Mouse (Mus musculus) myocyte (in vitro differentiated cells): ENCODE measurements at regions not wholly inside any gene's neighbourhood (a gene's known extent, or its start where the extent isn't known, plus 50 kb on each side); places are given as distances from the start of the nearest gene placed in this dataset.

Source experiments
- H3K27me3 ChIP-seq: one replicate; pipeline ENCODE4 v1.6.1; 2011; ENCODE audit not compliant: control insufficient read depth, insufficient read depth, insufficient read length
- H3K36me3 ChIP-seq: one replicate; pipeline ENCODE4 v1.6.1; 2011; ENCODE audit not compliant: control insufficient read depth, insufficient read depth
- H3K4me2 ChIP-seq: one replicate; pipeline ENCODE4 v1.6.1; 2011; ENCODE audit warnings: low read depth, control low read depth
- H3K4me3 ChIP-seq: one replicate; pipeline ENCODE4 v1.5.1; 2011; ENCODE audit warnings: mild to moderate bottlenecking, control low read depth, moderate library complexity
- H3K79me2 ChIP-seq: one replicate; pipeline ENCODE4 v1.6.1; 2011; ENCODE audit not compliant: control insufficient read depth, insufficient read depth
- H3ac ChIP-seq: one replicate; pipeline ENCODE4 v1.6.1; 2011; ENCODE audit not compliant: control insufficient read depth, insufficient read length
- CEBPB ChIP-seq: IDR thresholded peaks from 2 replicates; pipeline ENCODE4 v1.6.1; 2011; ENCODE audit warnings: mild to moderate bottlenecking, moderate library complexity; ENCODE audit not compliant: poor library complexity, insufficient read depth, severe bottlenecking
- E2F4 ChIP-seq: IDR thresholded peaks from one replicate; pipeline ENCODE4 v1.6.1; 2011; ENCODE audit warnings: mild to moderate bottlenecking, control low read depth, moderate library complexity; ENCODE audit not compliant: insufficient read depth
- MAX ChIP-seq: IDR thresholded peaks from one replicate; pipeline ENCODE4 v1.6.1; 2011; ENCODE audit warnings: low read depth, mild to moderate bottlenecking, control low read depth
- MYOD1 ChIP-seq, 3 experiments: IDR thresholded peaks; one replicate each; pipeline ENCODE4 v1.6.1; 2011; ENCODE audit warnings: control low read depth in 2 of 3, low read depth in 2 of 3, mild to moderate bottlenecking in 2 of 3, moderate library complexity in 1 of 3; ENCODE audit not compliant: insufficient read length in 2 of 3, control insufficient read depth in 1 of 3
- MYOG ChIP-seq, 3 experiments: IDR thresholded peaks; one replicate each; pipeline ENCODE4 v1.6.1; 2011; ENCODE audit warnings: control low read depth in 2 of 3, low read depth in 2 of 3, mild to moderate bottlenecking in 2 of 3; ENCODE audit not compliant: insufficient read length in 2 of 3, control insufficient read depth in 1 of 3, insufficient read depth in 1 of 3
- POLR2A ChIP-seq: IDR thresholded peaks from one replicate; pipeline ENCODE4 v1.6.1; 2011; ENCODE audit warnings: low read depth, mild to moderate bottlenecking, control low read depth, moderate library complexity; ENCODE audit not compliant: insufficient read length
- POLR2AphosphoS2 ChIP-seq: IDR thresholded peaks from one replicate; pipeline ENCODE4 v1.6.1; 2011; ENCODE audit warnings: low read depth, control low read depth; ENCODE audit not compliant: insufficient read length
- REST ChIP-seq: IDR thresholded peaks from one replicate; pipeline ENCODE4 v1.6.1; 2011; ENCODE audit warnings: mild to moderate bottlenecking, control low read depth, moderate library complexity; ENCODE audit not compliant: insufficient read depth, insufficient read length
- SRF ChIP-seq: IDR thresholded peaks from one replicate; pipeline ENCODE4 v1.6.1; 2011; ENCODE audit warnings: low read depth; ENCODE audit not compliant: control insufficient read depth, insufficient read length
- TCF12 ChIP-seq: IDR thresholded peaks from one replicate; pipeline ENCODE4 v1.6.1; 2011; ENCODE audit warnings: mild to moderate bottlenecking, control low read depth; ENCODE audit not compliant: poor library complexity, insufficient read depth, severe bottlenecking
- TCF3 ChIP-seq: IDR thresholded peaks from one replicate; pipeline ENCODE4 v1.6.1; 2011; ENCODE audit warnings: low read depth, control low read depth; ENCODE audit not compliant: insufficient read length
- USF1 ChIP-seq: IDR thresholded peaks from one replicate; pipeline ENCODE4 v1.6.1; 2011; ENCODE audit warnings: low read depth, mild to moderate bottlenecking, control low read depth, moderate library complexity

DNA sequence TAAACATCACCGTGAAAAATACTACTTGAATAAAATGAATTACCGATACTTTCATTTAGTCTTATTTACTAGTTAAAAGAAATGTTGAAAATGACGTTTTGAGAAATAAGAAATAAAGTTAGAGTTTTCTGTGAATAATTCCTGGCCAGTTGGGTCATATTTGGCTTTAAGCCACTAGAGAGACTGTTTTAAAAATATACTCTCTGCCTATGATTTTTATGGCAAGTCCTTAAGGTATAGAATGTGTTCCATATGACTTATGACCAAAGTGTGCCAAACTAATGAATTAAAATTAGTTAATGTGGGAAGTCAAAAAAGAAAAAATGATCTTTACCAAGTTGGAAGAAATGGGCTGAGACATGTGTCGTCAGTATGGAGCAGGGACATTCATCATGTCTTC, 354.2 kb upstream of the Col3a1 start:
- Histone ChIP-seq H3K4me2 (no peak overlapping the region), H3K27me3 (no peaks in the 10 kb centered on the region), H3ac (no peak overlapping the region), H3K79me2 (no peaks in the 10 kb centered on the region), H3K36me3 (no peaks in the 10 kb centered on the region), H3K4me3 (no peak overlapping the region)
- TF ChIP-seq TCF3 (no peak), MYOD1 (IDR thresholded peaks at IDR 0.05; ENCODE audit: control insufficient read depth in 1 of 3, insufficient read length in 2 of 3, low read depth in 2 of 3) (no peak), REST (no peak), MAX (no peak), E2F4 (no peak), SRF (no peak), MYOG (IDR thresholded peaks at IDR 0.05; ENCODE audit: control insufficient read depth in 1 of 3, insufficient read depth in 1 of 3, insufficient read length in 2 of 3, low read depth in 2 of 3) (no peak), POLR2AphosphoS2 (no peak), CEBPB (no peak), TCF12 (no peak), USF1 (no peak), POLR2A (no peak)

DNA sequence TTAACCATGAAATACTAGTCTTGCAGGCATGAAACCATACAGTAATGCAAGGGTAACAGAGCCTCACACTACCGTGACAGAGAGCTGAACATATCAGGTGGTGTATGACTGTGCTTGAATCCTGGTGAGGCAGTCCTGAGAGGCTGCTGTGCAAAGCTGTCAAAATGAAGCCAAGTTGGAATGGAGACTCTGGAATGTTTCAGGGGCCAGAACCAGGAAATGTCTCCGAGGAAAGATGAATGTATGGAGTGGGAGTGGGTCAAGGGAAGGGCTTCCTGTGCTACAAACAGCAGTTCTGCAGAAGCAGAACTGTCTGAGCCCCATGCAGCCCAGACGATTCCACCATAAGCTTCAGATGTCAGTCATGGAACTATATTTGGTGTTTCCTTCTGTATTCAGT, 324.2 kb upstream of the Col3a1 start:
- Histone ChIP-seq H3K36me3 (no peaks in the 10 kb centered on the region), H3K27me3 (no peaks in the 10 kb centered on the region), H3K4me3 (no peak overlapping the region), H3ac (no peak overlapping the region), H3K4me2 (no peak overlapping the region), H3K79me2 (no peaks in the 10 kb centered on the region)
- TF ChIP-seq CEBPB, result no peak

DNA sequence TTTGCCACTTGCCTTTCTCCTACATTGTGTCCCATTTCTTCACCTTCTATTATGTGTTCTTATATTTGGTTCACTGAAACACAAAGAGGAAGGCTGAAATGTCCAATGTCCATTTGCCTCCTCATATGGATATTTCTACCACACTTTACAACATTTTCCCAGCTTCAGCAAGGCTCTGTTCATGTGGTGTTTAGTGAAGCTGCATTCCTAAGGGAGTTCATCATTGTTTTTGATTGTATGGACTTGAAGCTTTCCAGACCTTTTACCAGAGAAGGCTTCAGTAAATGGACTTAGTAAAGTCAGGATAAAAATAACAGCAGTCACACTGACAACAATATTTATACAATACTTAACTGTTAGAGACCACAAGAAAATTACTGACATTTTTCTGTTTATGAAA, 290.8 kb upstream of the Col3a1 start:
- TF ChIP-seq SRF (no peak), USF1 (no peak), CEBPB (no peak), MAX (no peak), TCF12 (no peak), REST (no peak), E2F4 (no peak), POLR2A (no peak), MYOD1 (IDR thresholded peaks at IDR 0.05; ENCODE audit: control insufficient read depth in 1 of 3, insufficient read length in 2 of 3, low read depth in 2 of 3) (no peak), MYOG (IDR thresholded peaks at IDR 0.05; ENCODE audit: control insufficient read depth in 1 of 3, insufficient read depth in 1 of 3, insufficient read length in 2 of 3, low read depth in 2 of 3) (no peak), TCF3 (no peak), POLR2AphosphoS2 (no peak)
- Histone ChIP-seq H3K27me3 (no peaks in the 10 kb centered on the region), H3ac (no peak overlapping the region), H3K36me3 (no peaks in the 10 kb centered on the region), H3K79me2 (no peaks in the 10 kb centered on the region), H3K4me3 (no peak overlapping the region), H3K4me2 (peak overlapping the region; percentile 7)

DNA sequence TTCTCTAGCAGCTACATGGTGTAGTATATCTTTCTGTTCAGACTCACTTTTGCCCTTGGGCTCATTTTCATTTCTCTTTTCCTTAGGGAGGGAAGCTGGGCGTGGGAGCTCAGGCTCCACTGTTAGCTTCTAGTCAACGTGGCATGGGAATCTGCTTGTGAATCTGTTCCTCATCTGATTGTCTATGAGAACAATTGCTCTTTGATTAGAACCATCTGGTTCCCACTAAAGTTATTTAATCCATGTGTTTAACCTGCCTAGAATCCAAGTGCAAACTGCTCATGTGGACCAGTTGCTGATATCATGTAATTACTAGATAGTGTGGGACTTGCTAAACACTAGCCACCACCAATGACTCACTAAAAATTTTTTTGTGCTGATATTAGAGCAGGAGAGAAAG, 290.1 kb upstream of the Col3a1 start:
- TF ChIP-seq USF1 (no peak), CEBPB (peak; percentile 33; the same call in 1 of the 2 replicates)
- Histone ChIP-seq H3K4me2 (peak overlapping the region; percentile 53), H3K36me3 (no peaks in the 10 kb centered on the region), H3K27me3 (no peaks in the 10 kb centered on the region), H3K79me2 (no peaks in the 10 kb centered on the region), H3ac (no peak overlapping the region), H3K4me3 (no peak overlapping the region)

DNA sequence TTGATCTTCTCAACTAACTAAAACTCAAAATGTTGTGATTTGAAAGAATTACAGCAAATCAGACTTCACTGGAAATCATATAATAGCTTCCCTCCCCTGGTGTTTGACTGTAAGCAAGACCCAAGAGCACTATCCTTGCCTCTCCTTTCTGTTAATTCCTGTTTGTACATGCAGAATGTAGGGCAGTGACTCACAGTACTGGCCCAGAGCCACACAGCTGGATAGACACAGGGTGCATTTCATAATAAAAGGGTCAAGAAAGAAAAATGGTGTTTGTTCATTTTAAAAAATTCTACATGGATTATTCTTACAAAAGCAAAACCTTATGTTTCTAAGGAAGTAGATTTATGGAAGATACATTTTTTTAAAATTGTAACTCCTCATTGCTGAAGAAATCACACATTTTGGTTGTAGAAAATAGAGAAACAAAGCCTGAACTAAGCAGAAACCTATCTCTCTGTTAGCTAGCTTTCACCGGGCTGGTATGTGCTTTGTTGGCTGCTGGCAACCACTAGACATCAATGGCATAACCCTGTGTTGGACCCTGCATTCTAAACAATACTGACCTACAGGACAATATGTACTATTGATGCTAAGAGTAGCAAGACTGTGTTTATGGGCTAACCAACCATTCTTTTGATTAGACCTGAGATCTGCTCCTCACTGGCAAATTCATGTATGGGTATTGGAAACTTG, 289.0 kb upstream of the Col3a1 start:
- Histone ChIP-seq H3ac (no peak overlapping the region), H3K79me2 (no peaks in the 10 kb centered on the region), H3K36me3 (no peaks in the 10 kb centered on the region), H3K4me2 (peak overlapping the region; percentile 53), H3K4me3 (no peak overlapping the region), H3K27me3 (no peaks in the 10 kb centered on the region)
- TF ChIP-seq SRF (no peak), MYOD1 (IDR thresholded peaks at IDR 0.05; ENCODE audit: control insufficient read depth in 1 of 3, insufficient read length in 2 of 3, low read depth in 2 of 3) (peak in 1 of 3 experiments; percentile 4), MYOG (IDR thresholded peaks at IDR 0.05; ENCODE audit: control insufficient read depth in 1 of 3, insufficient read depth in 1 of 3, insufficient read length in 2 of 3, low read depth in 2 of 3) (no peak), CEBPB (peak; percentile 71; the same call in 1 of the 2 replicates)
